ENCODE assay signal across 12 mouse cellular contexts in the genomic region with DNA sequence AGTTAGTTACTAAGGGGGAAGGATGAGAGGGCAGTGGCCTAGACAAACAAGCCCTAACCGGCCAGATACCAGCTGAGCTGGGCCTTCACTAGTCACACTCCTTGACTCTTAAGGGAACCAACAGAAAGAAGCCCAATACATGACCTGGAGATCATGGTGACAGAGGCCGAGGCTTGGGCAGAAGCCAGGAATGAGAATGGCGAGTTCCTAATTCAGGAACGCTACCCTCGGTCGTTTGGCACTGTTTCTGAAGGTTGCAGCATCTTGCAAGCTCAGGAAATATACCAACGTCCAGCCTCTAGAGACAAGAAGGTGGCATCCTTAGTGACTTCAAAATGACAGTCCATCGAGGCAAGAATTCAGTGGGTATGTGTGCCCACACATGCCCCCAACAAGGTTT.
"Had no signal": no experiment of that assay in that cellular context is flagged by ENCODE, and none has a peak within 500 bp of the region (broad histone marks: within the 10 kb centered on the region; RNA-seq: fewer than 3 reads in every experiment).

No protein-coding gene starts in this region.

- H3K4me3 ChIP-seq: layer of hippocampus, adult 2 months; limb, embryonic 10.5 days; liver, embryonic 15.5 days had no signal

- H3K9me3 ChIP-seq: limb, embryonic 10.5 days; liver, embryonic 15.5 days; midbrain, embryonic 13.5 days; neural tube, embryonic 15.5 days had no signal

- H3K4me2 ChIP-seq: liver, embryonic 11.5 days; liver, embryonic 15.5 days had no signal

- H3K27ac ChIP-seq: limb, embryonic 10.5 days; liver, embryonic 15.5 days; midbrain, embryonic 13.5 days had no signal

- DNase-seq: kidney, postnatal 25 days; lung, adult 2 months; lung, postnatal 36 days; right cerebral cortex, adult 18-20 months; right cerebral cortex, postnatal 25 days; thymus, postnatal 4 days had no signal

- H3K9ac ChIP-seq: liver, embryonic 15.5 days; midbrain, embryonic 13.5 days; neural tube, embryonic 15.5 days had no signal

- H3K27me3 ChIP-seq: neural tube, embryonic 15.5 days had no signal
